Mouse (Mus musculus): ENCODE data around the gene Prg4. TPM values are rescaled to one million over a fixed set of nuclear protein-coding genes. Genes with fewer than 3 reads are reported as not detected.

Prg4 gene
- polyA plus RNA-seq, 1 experiment from 2014 or later: 0.72 TPM

GRCm38 (mm10) chr1:150403914-150404313 is 62.1 kb downstream of the Prg4 start:
- ATAC-seq (ENCODE audit: borderline replicate concordance, extremely low read depth, low FRiP score, low TSS enrichment): no peak
- WGBS: 93% methylated on average over 3 of the region's 3 CpGs
- no peak overlapping the region for H3K27ac ChIP-seq
- no peak overlapping the region for H3K9ac ChIP-seq
- no peaks in the 10 kb centered on the region for H3K9me3 ChIP-seq
- H3K4me3 ChIP-seq: no peak overlapping the region
- no peak overlapping the region for H3K4me2 ChIP-seq
- no peaks in the 10 kb centered on the region for H3K27me3 ChIP-seq
- H3K36me3 ChIP-seq: peaks cover 46% of the 10 kb centered on the region
- H3K4me1 ChIP-seq: no peaks in the 10 kb centered on the region

Other genes starting within 250 kb of the Prg4 start
- gene Pdc, start 146.7 kb downstream of the Prg4 start, polyA plus RNA-seq (2015; fragmentation: Nextera tagmentation; extraction: Ambion mirVana): not detected in 2 replicates
- 158 and 160 TPM in 2 replicates for gene Tpr, start 73.3 kb downstream of the Prg4 start, polyA plus RNA-seq (2015; fragmentation: Nextera tagmentation; extraction: Ambion mirVana)
- 33.6 and 35.4 TPM in 2 replicates for gene Odr4, start 73.1 kb downstream of the Prg4 start, polyA plus RNA-seq (2015; fragmentation: Nextera tagmentation; extraction: Ambion mirVana)

Data from lung, embryonic 15.5 days (tissue).